Mouse (Mus musculus): ENCODE measurements around the gene Calhm3. TPM values are rescaled to one million over a fixed set of nuclear protein-coding genes. Genes with fewer than 3 reads are reported as not detected.

The Calhm3 gene
- polyA plus RNA-seq, 1 experiment = not detected

- H3K4me1 ChIP-seq (ENCODE audit: control insufficient read depth, insufficient read depth, low read length) = no peaks in the 10 kb centered on the region
- no peak overlapping the region for H3K27ac ChIP-seq (ENCODE audit: insufficient read depth, low read length)
- no peak overlapping the region for H3K4me3 ChIP-seq (ENCODE audit: insufficient read depth, low read length)
- TF ChIP-seq CTCF (IDR thresholded peaks at IDR 0.05; ENCODE audit: borderline replicate concordance, insufficient read depth, low read length) (no peak), POLR2A (IDR thresholded peaks at IDR 0.05; ENCODE audit: low read depth, low read length) (no peak)
Measured at GRCm38 (mm10) chr19:47184736-47185135, 27.2 kb upstream of the Calhm3 start.

- Histone ChIP-seq H3K27ac (ENCODE audit: insufficient read depth, low read length) (no peak overlapping the region), H3K4me1 (ENCODE audit: control insufficient read depth, insufficient read depth, low read length) (no peaks in the 10 kb centered on the region), H3K4me3 (ENCODE audit: insufficient read depth, low read length) (no peak overlapping the region)
- no peak for TF ChIP-seq POLR2A (IDR thresholded peaks at IDR 0.05; ENCODE audit: low read depth, low read length)
- no peak for TF ChIP-seq CTCF (IDR thresholded peaks at IDR 0.05; ENCODE audit: borderline replicate concordance, insufficient read depth, low read length)
Measured at GRCm38 (mm10) chr19:47184221-47184620, 26.7 kb upstream of the Calhm3 start.

- H3K4me3 ChIP-seq (ENCODE audit: insufficient read depth, low read length) = no peak overlapping the region
- H3K4me1 ChIP-seq (ENCODE audit: control insufficient read depth, insufficient read depth, low read length) = no peaks in the 10 kb centered on the region
- H3K27ac ChIP-seq (ENCODE audit: insufficient read depth, low read length) = no peak overlapping the region
- TF ChIP-seq POLR2A (IDR thresholded peaks at IDR 0.05; ENCODE audit: low read depth, low read length) (no peak), CTCF (IDR thresholded peaks at IDR 0.05; ENCODE audit: borderline replicate concordance, insufficient read depth, low read length) (no peak)
Measured at GRCm38 (mm10) chr19:47180011-47180410, 22.4 kb upstream of the Calhm3 start.

- peak overlapping the region; percentile 77 for H3K4me3 ChIP-seq (ENCODE audit: insufficient read depth, low read length)
- no peak for TF ChIP-seq POLR2A (IDR thresholded peaks at IDR 0.05; ENCODE audit: low read depth, low read length)
- no peak for TF ChIP-seq CTCF (IDR thresholded peaks at IDR 0.05; ENCODE audit: borderline replicate concordance, insufficient read depth, low read length)
- H3K4me1 ChIP-seq (ENCODE audit: control insufficient read depth, insufficient read depth, low read length) = no peaks in the 10 kb centered on the region
- H3K27ac ChIP-seq (ENCODE audit: insufficient read depth, low read length) = no peak overlapping the region
Measured at GRCm38 (mm10) chr19:47179272-47179809, 21.8 kb upstream of the Calhm3 start.

- TF ChIP-seq CTCF (IDR thresholded peaks at IDR 0.05; ENCODE audit: borderline replicate concordance, insufficient read depth, low read length) (no peak), POLR2A (IDR thresholded peaks at IDR 0.05; ENCODE audit: low read depth, low read length) (no peak)
- no peaks in the 10 kb centered on the region for H3K4me1 ChIP-seq (ENCODE audit: control insufficient read depth, insufficient read depth, low read length)
- no peak within 1 kb of the TSS for H3K27ac ChIP-seq (ENCODE audit: insufficient read depth, low read length)
- peak within 1 kb of the TSS; percentile 77 for H3K4me3 ChIP-seq (ENCODE audit: insufficient read depth, low read length)
Measured at GRCm38 (mm10) chr19:47178431-47179271, 21.1 kb upstream of the Calhm3 start, which contains the start of gene Neurl1a. Gene Neurl1a (plus strand): TSS chr19:47178820.

- no peak overlapping the region for H3K4me3 ChIP-seq (ENCODE audit: insufficient read depth, low read length)
- H3K4me1 ChIP-seq (ENCODE audit: control insufficient read depth, insufficient read depth, low read length) = no peaks in the 10 kb centered on the region
- no peak overlapping the region for H3K27ac ChIP-seq (ENCODE audit: insufficient read depth, low read length)
- TF ChIP-seq CTCF (IDR thresholded peaks at IDR 0.05; ENCODE audit: borderline replicate concordance, insufficient read depth, low read length) = peak; percentile 51; the same call in 1 of the 2 replicates
- no peak for TF ChIP-seq POLR2A (IDR thresholded peaks at IDR 0.05; ENCODE audit: low read depth, low read length)
Measured at GRCm38 (mm10) chr19:47178001-47178400, 20.4 kb upstream of the Calhm3 start.

GRCm38 (mm10) chr19:47176916-47177505 lies 19.4 kb upstream of the Calhm3 start:
- H3K4me1 ChIP-seq (ENCODE audit: control insufficient read depth, insufficient read depth, low read length) = no peaks in the 10 kb centered on the region
- no peak for TF ChIP-seq POLR2A (IDR thresholded peaks at IDR 0.05; ENCODE audit: low read depth, low read length)
- TF ChIP-seq CTCF (IDR thresholded peaks at IDR 0.05; ENCODE audit: borderline replicate concordance, insufficient read depth, low read length) = no peak
- H3K4me3 ChIP-seq (ENCODE audit: insufficient read depth, low read length) = no peak overlapping the region
- peak overlapping the region; percentile 11 for H3K27ac ChIP-seq (ENCODE audit: insufficient read depth, low read length)

GRCm38 (mm10) chr19:47175472-47175871 lies 17.9 kb upstream of the Calhm3 start:
- Histone ChIP-seq H3K4me1 (ENCODE audit: control insufficient read depth, insufficient read depth, low read length) (no peaks in the 10 kb centered on the region), H3K4me3 (ENCODE audit: insufficient read depth, low read length) (no peak overlapping the region), H3K27ac (ENCODE audit: insufficient read depth, low read length) (no peak overlapping the region)
- TF ChIP-seq CTCF (IDR thresholded peaks at IDR 0.05; ENCODE audit: borderline replicate concordance, insufficient read depth, low read length) (no peak), POLR2A (IDR thresholded peaks at IDR 0.05; ENCODE audit: low read depth, low read length) (no peak)

- H3K27ac ChIP-seq (ENCODE audit: insufficient read depth, low read length) = no peak overlapping the region
- TF ChIP-seq POLR2A (IDR thresholded peaks at IDR 0.05; ENCODE audit: low read depth, low read length) = no peak
- TF ChIP-seq CTCF (IDR thresholded peaks at IDR 0.05; ENCODE audit: borderline replicate concordance, insufficient read depth, low read length) = peak; percentile 62; the same call in 1 of the 2 replicates
- H3K4me1 ChIP-seq (ENCODE audit: control insufficient read depth, insufficient read depth, low read length) = no peaks in the 10 kb centered on the region
- no peak overlapping the region for H3K4me3 ChIP-seq (ENCODE audit: insufficient read depth, low read length)
Measured at GRCm38 (mm10) chr19:47174515-47174914, 17.0 kb upstream of the Calhm3 start.

All from embryonic fibroblast, embryonic 13.5 days (primary cell).